Mouse (Mus musculus): ENCODE results near the gene Prkci.
A peak's percentile ranks its signal among the peaks of the same experiment; 100 is the strongest.

The Prkci gene

GRCm38 (mm10) chr3:30994859-30995258 is 688 bp upstream of the Prkci start:
- no peak for DNase-seq (ENCODE audit: low spot score in 2 of 2)

- peak in 1 of 2 experiments; percentile 57 for DNase-seq (ENCODE audit: low spot score in 2 of 2)
These were observed 546 bp downstream of the Prkci start for GRCm38 (mm10) chr3:30995899-30996687.

- DNase-seq (ENCODE audit: low spot score in 2 of 2), result no peak
These were observed 1.1 kb downstream of the Prkci start for GRCm38 (mm10) chr3:30996688-30997014.

GRCm38 (mm10) chr3:30999401-31000017 is 4.0 kb downstream of the Prkci start:
- no peak for DNase-seq (ENCODE audit: low spot score in 2 of 2)

- no peak for DNase-seq (ENCODE audit: low spot score in 2 of 2)
These were observed 4.5 kb downstream of the Prkci start for GRCm38 (mm10) chr3:31000018-31000407.

- DNase-seq (ENCODE audit: low spot score in 2 of 2), result no peak
These were observed 5.6 kb downstream of the Prkci start for GRCm38 (mm10) chr3:31001048-31001676.

- DNase-seq (ENCODE audit: low spot score in 2 of 2), result no peak
These were observed 9.0 kb downstream of the Prkci start for GRCm38 (mm10) chr3:31004320-31005209.

GRCm38 (mm10) chr3:31014374-31014773 is 18.8 kb downstream of the Prkci start:
- DNase-seq (ENCODE audit: low spot score in 2 of 2), result no peak

- DNase-seq (ENCODE audit: low spot score in 2 of 2), result no peak
These were observed 20.3 kb downstream of the Prkci start for GRCm38 (mm10) chr3:31015682-31016443.

GRCm38 (mm10) chr3:31016594-31017196 is 21.1 kb downstream of the Prkci start:
- no peak for DNase-seq (ENCODE audit: low spot score in 2 of 2)

GRCm38 (mm10) chr3:31017652-31018051 is 22.1 kb downstream of the Prkci start:
- no peak for DNase-seq (ENCODE audit: low spot score in 2 of 2)

- DNase-seq (ENCODE audit: low spot score in 2 of 2), result no peak
These were observed 23.7 kb downstream of the Prkci start for GRCm38 (mm10) chr3:31019287-31019686.

- no peak for DNase-seq (ENCODE audit: low spot score in 2 of 2)
These were observed 24.4 kb downstream of the Prkci start for GRCm38 (mm10) chr3:31019793-31020447.

GRCm38 (mm10) chr3:31020656-31021055 is 25.1 kb downstream of the Prkci start:
- no peak for DNase-seq (ENCODE audit: low spot score in 2 of 2)

- no peak for DNase-seq (ENCODE audit: low spot score in 2 of 2)
These were observed 27.4 kb downstream of the Prkci start for GRCm38 (mm10) chr3:31022895-31023436.

- no peak for DNase-seq (ENCODE audit: low spot score in 2 of 2)
These were observed 32.2 kb downstream of the Prkci start for GRCm38 (mm10) chr3:31027718-31028117.

- no peak for DNase-seq (ENCODE audit: low spot score in 2 of 2)
These were observed 36.1 kb downstream of the Prkci start for GRCm38 (mm10) chr3:31031621-31032020.

- no peak for DNase-seq (ENCODE audit: low spot score in 2 of 2)
These were observed 38.1 kb downstream of the Prkci start for GRCm38 (mm10) chr3:31033644-31034043.

- no peak for DNase-seq (ENCODE audit: low spot score in 2 of 2)
These were observed 42.3 kb downstream of the Prkci start for GRCm38 (mm10) chr3:31037851-31038250.

- DNase-seq (ENCODE audit: low spot score in 2 of 2), result no peak
These were observed 43.1 kb downstream of the Prkci start for GRCm38 (mm10) chr3:31038689-31039088.

Measured in right cerebral cortex, adult 2 months (tissue).